Mouse (Mus musculus) heart, adult 11 months (tissue): ENCODE data around the gene 2010003K11Rik.

Source experiments
- DNase-seq: peaks from one replicate; pipeline ENCODE4 v3.0.0; 2022

Gene 2010003K11Rik

DNA sequence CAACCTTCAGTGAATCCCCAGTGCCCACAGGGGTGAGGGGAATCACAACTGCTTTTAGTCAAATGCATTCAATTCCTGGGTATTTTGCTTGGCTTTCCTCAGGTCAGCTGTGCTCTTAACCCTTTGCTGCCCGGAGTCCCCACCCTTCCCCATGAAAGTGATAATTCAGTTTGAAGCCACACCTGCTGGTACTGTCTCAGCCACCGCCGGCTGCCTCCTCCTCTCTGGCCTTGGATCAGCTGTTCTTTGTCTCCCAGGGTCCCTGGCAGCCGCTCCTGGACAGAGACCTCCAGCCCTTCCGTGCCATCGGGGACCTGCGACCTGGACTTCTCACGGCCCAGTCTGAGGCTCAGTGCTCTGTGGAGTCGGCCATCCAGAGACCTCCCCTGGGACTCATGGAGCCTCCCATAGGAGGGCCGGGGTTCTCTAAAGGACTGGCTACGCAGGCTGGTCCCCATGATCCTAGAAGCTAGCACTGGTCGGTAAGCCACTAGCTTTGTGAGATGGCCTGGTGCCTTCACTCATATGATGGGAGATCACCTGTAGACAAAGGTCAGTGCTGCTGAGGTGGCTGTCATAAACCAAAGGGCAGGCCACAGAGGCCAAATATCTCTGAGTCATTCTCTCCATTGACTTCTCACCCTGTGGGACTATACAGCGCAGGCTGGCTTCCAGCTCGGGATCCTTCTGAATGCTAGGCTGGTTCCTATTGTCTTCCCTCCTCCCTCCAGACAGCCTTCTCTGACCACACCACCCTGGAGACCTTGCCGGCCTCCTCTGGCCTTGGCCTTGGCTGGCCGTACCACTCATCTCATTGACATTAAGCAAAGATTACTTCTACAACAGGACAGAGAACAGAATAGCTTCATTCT lies at the start of gene 2010003K11Rik:
Gene 2010003K11Rik, minus strand, starts transcription at position 522 of the 872 bp plus-strand sequence.
- DNase-seq = no peak

DNA sequence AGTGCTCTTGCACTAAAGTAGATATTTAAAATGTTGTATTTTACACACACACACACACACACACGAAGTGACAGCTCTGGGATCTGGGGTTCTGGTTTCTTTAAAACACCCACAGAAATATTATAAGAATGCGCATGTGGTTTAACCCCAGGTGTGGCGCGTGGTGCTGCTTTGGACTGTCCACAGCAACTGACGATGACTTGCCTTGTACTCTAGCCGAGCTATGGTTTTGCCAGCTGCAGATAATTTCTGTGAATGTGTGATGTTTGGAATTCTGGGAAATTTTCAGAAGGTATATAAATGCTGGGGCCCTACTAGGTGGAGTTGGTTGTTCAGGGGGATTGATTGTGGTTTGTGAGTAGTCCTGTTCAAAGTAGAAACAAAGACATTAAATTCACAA lies 49.4 kb upstream of the 2010003K11Rik start:
- DNase-seq = peak; percentile 52

DNA sequence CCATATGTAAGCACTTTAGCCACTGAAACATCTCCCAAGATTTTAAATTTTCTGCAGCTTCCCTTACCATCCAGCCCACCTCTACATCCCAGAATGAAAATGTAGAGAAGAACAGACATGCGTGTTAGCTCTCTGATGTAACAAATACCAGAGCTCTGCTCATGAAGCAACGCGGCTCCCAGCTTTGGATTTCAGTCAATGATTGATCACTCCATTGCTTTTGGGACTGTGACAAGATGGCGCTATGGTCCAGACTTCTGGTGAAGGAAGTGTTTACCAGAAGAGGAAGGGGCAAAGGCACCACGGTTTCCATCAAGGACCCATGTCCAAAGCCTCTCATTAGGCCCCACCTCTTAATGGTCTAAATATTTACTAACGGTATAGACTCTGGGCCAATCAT lies 47.5 kb upstream of the 2010003K11Rik start:
- peak; percentile 66 for DNase-seq

DNA sequence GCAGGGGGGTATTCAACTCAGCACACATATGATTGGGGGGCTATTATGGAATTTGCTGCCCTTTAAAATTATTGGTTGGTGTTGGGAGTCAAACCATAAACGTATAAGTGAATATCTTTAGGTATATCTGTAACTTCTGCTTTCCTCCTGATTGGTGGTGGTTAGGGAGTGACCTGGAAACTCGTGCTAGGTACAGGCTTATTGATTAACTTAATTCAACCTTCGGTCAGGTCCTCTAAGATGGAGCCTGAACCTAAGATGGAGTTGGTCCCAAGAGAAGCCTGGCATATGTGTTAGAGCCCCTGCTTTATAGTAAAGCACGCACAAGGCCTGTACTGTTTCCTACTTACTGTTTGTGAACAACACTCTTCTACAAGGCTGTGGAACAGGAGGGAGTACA lies 46.7 kb upstream of the 2010003K11Rik start:
- DNase-seq = peak; percentile 54

GRCm38 (mm10) chr19:4542081-4542480 lies 43.7 kb upstream of the 2010003K11Rik start:
- DNase-seq = peak; percentile 37

DNA sequence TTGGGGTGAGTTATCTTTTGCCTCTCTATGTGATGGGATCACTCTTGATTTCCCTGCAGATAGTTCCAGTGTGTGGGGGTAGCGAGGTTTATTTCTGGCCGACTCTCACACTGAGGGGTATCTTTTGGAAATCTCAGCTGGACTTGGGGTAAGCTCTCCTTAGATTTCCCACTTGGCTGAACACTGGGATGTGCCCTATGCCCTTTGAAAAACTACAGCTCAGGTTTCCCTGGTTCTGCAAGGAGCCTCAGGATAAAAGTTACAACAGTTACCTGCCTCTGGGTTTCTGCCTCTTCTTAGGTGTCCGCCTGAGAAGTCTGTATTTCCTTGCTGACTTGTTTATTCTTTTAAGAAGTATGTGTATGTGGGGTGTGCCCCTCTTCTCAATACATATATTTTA lies 42.6 kb upstream of the 2010003K11Rik start:
- peak; percentile 58 for DNase-seq

DNA sequence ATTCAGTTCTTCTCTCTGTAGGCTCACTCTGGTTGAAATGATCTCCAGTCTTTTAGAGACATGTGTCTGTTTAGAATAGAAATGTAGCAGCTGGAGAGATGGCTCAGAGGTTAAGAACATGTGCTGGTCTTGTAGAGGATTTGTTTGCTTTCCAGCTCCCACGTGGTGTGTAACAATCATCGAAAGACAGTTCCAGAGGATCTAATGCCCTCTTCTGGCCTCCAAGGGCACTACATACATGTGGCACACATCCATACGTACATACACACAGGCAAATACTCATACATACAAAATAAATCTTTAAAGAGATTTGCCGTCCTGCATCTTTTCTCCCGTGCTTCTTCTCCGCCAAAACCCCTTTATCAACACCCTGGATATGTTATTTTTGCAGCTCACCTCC lies 41.9 kb upstream of the 2010003K11Rik start:
- DNase-seq = peak; percentile 16

DNA sequence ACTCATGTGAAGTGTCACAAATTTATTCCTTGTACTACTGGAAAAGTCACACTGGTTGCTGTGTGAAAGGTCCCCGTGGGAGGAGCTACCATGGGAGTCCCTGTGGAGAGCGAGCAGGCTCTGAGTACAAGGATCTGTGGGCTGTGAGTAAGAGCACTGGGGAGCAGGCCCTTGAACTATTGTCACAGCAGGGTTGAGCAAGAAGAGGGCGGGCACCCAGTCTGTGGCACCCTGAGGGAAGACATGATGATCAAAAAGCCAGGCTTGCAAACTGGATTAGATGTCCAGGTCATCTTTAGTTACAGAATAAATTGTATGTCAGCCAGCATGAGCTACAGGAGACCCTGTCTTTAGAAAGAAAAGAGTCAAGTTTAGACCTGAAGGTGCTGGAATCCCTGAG lies 38.2 kb upstream of the 2010003K11Rik start:
- DNase-seq = peak; percentile 75

GRCm38 (mm10) chr19:4535922-4536321 lies 37.5 kb upstream of the 2010003K11Rik start:
- peak; percentile 12 for DNase-seq

DNA sequence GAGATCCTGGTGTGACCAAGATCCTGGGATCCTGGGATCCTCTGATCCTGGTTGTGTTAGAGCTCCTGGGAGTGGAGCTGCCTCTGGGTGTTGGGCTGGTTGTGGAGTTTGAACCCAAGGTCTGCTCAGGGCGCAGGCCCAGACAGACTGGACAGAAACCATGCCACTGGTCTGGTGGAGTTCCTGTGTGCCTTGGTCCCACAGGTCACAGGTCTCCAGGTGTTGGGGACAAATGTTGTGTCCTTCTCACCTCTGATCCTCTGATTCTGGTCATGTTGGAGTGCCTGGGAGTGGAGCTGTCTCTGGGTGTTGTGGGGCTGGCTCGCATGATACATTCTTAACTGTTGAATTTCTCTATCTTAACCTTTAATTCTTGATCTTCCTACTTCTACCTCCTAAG lies 36.3 kb upstream of the 2010003K11Rik start:
- peak; percentile 74 for DNase-seq

DNA sequence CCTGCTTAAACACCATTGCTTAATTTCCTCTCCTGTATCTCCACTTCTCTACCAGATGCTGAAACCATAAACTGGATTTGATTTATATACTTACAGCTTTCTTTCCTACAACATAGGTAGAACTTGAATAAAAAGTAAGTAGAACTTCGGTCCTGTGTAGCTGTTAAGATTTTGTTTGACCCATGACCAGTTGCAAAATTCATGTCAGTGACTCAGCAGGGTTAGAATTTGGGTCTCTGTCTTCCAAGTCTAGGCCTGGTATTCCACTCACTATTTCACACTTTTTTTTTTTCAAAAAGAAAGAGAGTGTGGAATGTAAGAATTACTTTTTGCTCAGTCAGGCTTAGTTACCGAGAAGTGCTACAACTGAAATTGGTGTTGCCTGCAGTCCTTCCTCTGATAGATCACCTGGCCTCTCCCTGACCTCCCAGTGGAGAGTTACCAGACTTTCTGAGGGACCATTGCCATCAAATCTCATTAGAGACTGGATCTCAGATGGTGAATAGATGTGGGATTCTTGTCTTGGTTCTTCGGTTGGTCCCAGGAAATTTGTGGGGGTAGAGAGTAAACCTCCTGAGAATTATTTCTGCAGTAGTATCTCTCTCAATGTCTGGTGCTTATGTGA lies 23.2 kb upstream of the 2010003K11Rik start:
- DNase-seq = peak; percentile 65

- peak; percentile 80 for DNase-seq
Observed at GRCm38 (mm10) chr19:4517483-4517882, 19.1 kb upstream of the 2010003K11Rik start.

GRCm38 (mm10) chr19:4516288-4516687 lies 17.9 kb upstream of the 2010003K11Rik start:
- peak; percentile 68 for DNase-seq

GRCm38 (mm10) chr19:4515746-4516145 lies 17.4 kb upstream of the 2010003K11Rik start:
- peak; percentile 85 for DNase-seq

- peak; percentile 79 for DNase-seq
Observed at GRCm38 (mm10) chr19:4513236-4513858, 15.0 kb upstream of the 2010003K11Rik start.

DNA sequence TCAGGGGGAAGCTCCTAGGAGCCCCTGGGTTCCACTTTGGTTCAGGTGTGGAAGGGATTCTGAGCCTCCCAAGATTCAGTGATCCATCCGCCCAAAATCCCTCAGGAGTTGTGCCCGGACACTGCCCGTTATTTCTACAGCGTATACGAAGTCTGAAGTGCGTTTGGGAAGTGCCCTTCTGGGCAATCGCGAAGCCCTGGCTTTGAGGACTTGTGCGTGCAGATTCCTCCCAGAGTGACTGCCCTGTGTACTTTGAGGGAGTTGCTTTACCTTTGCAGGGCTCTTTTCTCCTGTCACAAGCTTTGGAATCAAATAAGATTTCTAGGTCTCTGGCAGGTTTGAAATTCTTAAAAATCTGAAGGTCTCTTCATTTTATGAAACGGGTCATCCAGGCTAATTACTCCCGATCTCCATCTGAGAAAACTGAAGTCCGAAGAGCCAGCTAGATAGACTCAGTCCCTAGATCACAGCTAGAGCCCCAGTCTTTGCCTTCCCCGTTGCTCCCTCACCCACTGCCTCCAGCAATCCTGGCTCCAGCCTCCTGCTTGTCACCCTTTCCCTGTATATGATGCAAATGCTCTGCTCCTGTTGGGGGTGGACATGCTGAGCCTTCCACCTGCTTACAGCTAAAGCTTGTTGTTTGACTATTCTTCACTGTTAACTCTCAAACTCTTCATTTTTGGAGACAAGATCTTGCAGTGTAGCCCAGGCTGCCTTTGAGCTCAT lies 12.9 kb upstream of the 2010003K11Rik start:
- peak; percentile 86 for DNase-seq

- DNase-seq = peak; percentile 100
Observed at GRCm38 (mm10) chr19:4509986-4510963, 11.9 kb upstream of the 2010003K11Rik start, which contains the start of gene Pcx. TSS of gene Pcx (plus strand) at chr19:4510472.

GRCm38 (mm10) chr19:4507746-4508145 lies 9.4 kb upstream of the 2010003K11Rik start:
- peak; percentile 85 for DNase-seq

DNA sequence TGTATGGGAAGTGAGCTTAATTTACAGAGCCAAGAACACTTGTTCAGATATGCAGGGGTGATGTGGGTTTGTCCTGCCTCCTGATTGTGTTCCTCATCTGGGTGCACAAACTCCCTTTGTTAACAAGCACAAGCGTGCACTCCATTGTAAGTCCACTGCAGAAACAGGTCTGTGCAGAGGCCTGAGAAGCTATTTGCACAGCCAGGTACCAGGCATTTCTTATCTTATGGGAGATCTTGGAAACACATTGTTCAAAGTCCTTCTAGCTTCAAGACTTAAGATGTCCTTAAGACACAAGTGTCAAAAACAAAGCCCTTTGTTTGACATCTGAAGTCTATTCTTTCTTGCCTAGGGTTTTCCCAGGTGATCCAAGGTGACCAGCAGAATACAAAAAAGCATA lies 6.4 kb upstream of the 2010003K11Rik start:
- DNase-seq = peak; percentile 50

DNA sequence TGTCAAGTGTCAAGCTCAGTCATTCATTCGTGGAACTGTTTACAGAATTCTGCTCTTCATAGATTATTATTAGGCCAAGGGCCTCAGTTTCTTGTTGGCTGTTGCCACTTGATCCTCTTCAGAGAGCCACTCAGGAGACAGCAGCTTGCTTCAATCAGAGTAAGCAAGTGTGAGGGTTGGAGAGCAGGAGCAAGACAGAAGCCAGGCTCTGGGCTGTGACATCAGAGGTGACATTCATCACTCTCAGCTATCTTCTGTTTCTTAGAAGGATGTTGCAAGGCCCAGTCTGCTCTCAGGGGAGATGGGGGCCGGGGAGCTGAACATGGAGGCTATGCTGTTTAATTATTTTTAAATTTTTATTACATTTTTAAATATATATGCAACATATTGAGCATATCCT lies 4.3 kb upstream of the 2010003K11Rik start:
- no peak for DNase-seq

GRCm38 (mm10) chr19:4497263-4497973 lies 965 bp downstream of the 2010003K11Rik start:
- DNase-seq = peak; percentile 94
